Mouse (Mus musculus): Measurements from ENCODE around the gene Synpo2. TPM values are rescaled to one million over a fixed set of nuclear protein-coding genes. Genes with fewer than 3 reads are reported as not detected.

Gene Synpo2
- polyA plus RNA-seq, 1 experiment from 2014 or later: 2.8 TPM

GRCm38 (mm10) chr3:123122151-123123030, 113.6 kb downstream of the Synpo2 start:
- H3K27me3 ChIP-seq (ENCODE audit: control insufficient read depth, insufficient read depth, low read length): no peaks in the 10 kb centered on the region
- no peak overlapping the region for H3K4me2 ChIP-seq (ENCODE audit: low read depth, low read length)
- no peak overlapping the region for H3K27ac ChIP-seq (ENCODE audit: low read depth, low read length)
- H3K36me3 ChIP-seq (ENCODE audit: control insufficient read depth, insufficient read depth, low read length): no peaks in the 10 kb centered on the region
- no peak overlapping the region for H3K4me3 ChIP-seq (ENCODE audit: low read depth, low read length)
- no peak for ATAC-seq (ENCODE audit: low read depth)
- no peaks in the 10 kb centered on the region for H3K9me3 ChIP-seq (ENCODE audit: control insufficient read depth, low read length)
- H3K4me1 ChIP-seq (ENCODE audit: control insufficient read depth, insufficient read depth, low read length): no peaks in the 10 kb centered on the region
- WGBS: 88% methylated on average over 21 of the region's 21 CpGs
- no peak overlapping the region for H3K9ac ChIP-seq (replicated peaks; ENCODE audit: low read depth, low read length)

DNA sequence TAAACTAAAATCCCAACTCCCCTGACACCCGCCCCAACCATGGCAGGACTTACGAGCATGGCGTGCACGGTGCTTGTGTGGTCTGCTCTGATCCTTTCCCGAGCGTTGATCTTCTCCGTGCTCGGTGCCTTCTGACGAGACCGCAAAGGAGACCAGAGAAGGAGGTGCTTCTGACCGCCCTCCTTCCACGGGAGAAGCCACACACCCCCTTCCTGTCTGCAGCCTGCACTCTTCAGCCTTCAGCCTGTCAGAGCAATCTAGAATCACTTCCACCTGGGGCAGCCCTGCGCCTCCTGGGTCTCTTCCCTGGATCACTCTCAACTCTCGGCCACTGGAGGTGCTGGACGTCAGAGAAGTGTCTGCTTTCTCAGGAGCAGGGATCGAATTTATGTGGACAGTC, 119.0 kb downstream of the Synpo2 start:
- WGBS: 56% methylated on average over 16 of the region's 16 CpGs
- H3K4me1 ChIP-seq (ENCODE audit: control insufficient read depth, insufficient read depth, low read length): no peaks in the 10 kb centered on the region
- H3K4me2 ChIP-seq (ENCODE audit: low read depth, low read length): no peak overlapping the region
- no peak overlapping the region for H3K4me3 ChIP-seq (ENCODE audit: low read depth, low read length)
- no peak overlapping the region for H3K27ac ChIP-seq (ENCODE audit: low read depth, low read length)
- H3K9ac ChIP-seq (replicated peaks; ENCODE audit: low read depth, low read length): no peak overlapping the region
- H3K27me3 ChIP-seq (ENCODE audit: control insufficient read depth, insufficient read depth, low read length): no peaks in the 10 kb centered on the region
- no peaks in the 10 kb centered on the region for H3K36me3 ChIP-seq (ENCODE audit: control insufficient read depth, insufficient read depth, low read length)
- no peaks in the 10 kb centered on the region for H3K9me3 ChIP-seq (ENCODE audit: control insufficient read depth, low read length)
- no peak for ATAC-seq (ENCODE audit: low read depth)

- H3K4me3 ChIP-seq (ENCODE audit: low read depth, low read length): no peak overlapping the region
- H3K9ac ChIP-seq (replicated peaks; ENCODE audit: low read depth, low read length): no peak overlapping the region
Observed at GRCm38 (mm10) chr3:123115770-123116527, 120.0 kb downstream of the Synpo2 start.

GRCm38 (mm10) chr3:123114001-123114635, 121.8 kb downstream of the Synpo2 start:
- H3K4me2 ChIP-seq (ENCODE audit: low read depth, low read length): no peak overlapping the region
- no peak overlapping the region for H3K4me3 ChIP-seq (ENCODE audit: low read depth, low read length)
- H3K27ac ChIP-seq (ENCODE audit: low read depth, low read length): no peak overlapping the region
- H3K9ac ChIP-seq (replicated peaks; ENCODE audit: low read depth, low read length): no peak overlapping the region
- 96% methylated on average over 21 of the region's 21 CpGs for WGBS
- no peaks in the 10 kb centered on the region for H3K27me3 ChIP-seq (ENCODE audit: control insufficient read depth, insufficient read depth, low read length)
- H3K36me3 ChIP-seq (ENCODE audit: control insufficient read depth, insufficient read depth, low read length): no peaks in the 10 kb centered on the region
- no peak for ATAC-seq (ENCODE audit: low read depth)
- H3K4me1 ChIP-seq (ENCODE audit: control insufficient read depth, insufficient read depth, low read length): no peaks in the 10 kb centered on the region
- H3K9me3 ChIP-seq (ENCODE audit: control insufficient read depth, low read length): no peaks in the 10 kb centered on the region

More at GRCm38 (mm10) chr3:123115770-123116527, 120.0 kb downstream of the Synpo2 start:
- H3K9me3 ChIP-seq (ENCODE audit: control insufficient read depth, low read length): no peaks in the 10 kb centered on the region
- no peak overlapping the region; the same call in 1 of the 2 replicates for H3K4me2 ChIP-seq (ENCODE audit: low read depth, low read length)
- no peak overlapping the region for H3K27ac ChIP-seq (ENCODE audit: low read depth, low read length)
- no peaks in the 10 kb centered on the region for H3K36me3 ChIP-seq (ENCODE audit: control insufficient read depth, insufficient read depth, low read length)
- H3K4me1 ChIP-seq (ENCODE audit: control insufficient read depth, insufficient read depth, low read length): no peaks in the 10 kb centered on the region
- ATAC-seq (ENCODE audit: low read depth): no peak; the same call in 1 of the 2 replicates
- H3K27me3 ChIP-seq (ENCODE audit: control insufficient read depth, insufficient read depth, low read length): no peaks in the 10 kb centered on the region
- 30% methylated on average over 15 of the region's 15 CpGs for WGBS

- H3K4me3 ChIP-seq (ENCODE audit: low read depth, low read length): no peak overlapping the region
- ATAC-seq (ENCODE audit: low read depth): no peak
- H3K27ac ChIP-seq (ENCODE audit: low read depth, low read length): no peak overlapping the region
- no peaks in the 10 kb centered on the region for H3K9me3 ChIP-seq (ENCODE audit: control insufficient read depth, low read length)
- H3K9ac ChIP-seq (replicated peaks; ENCODE audit: low read depth, low read length): no peak overlapping the region
- H3K4me2 ChIP-seq (ENCODE audit: low read depth, low read length): no peak overlapping the region
- H3K27me3 ChIP-seq (ENCODE audit: control insufficient read depth, insufficient read depth, low read length): no peaks in the 10 kb centered on the region
- WGBS: 90% methylated on average over 11 of the region's 11 CpGs
- H3K36me3 ChIP-seq (ENCODE audit: control insufficient read depth, insufficient read depth, low read length): no peaks in the 10 kb centered on the region
- no peaks in the 10 kb centered on the region for H3K4me1 ChIP-seq (ENCODE audit: control insufficient read depth, insufficient read depth, low read length)
Observed at GRCm38 (mm10) chr3:123112781-123113180, 123.2 kb downstream of the Synpo2 start.

- Histone ChIP-seq H3K4me3 (ENCODE audit: low read depth, low read length) (no peak overlapping the region), H3K27me3 (ENCODE audit: control insufficient read depth, insufficient read depth, low read length) (no peaks in the 10 kb centered on the region), H3K27ac (ENCODE audit: low read depth, low read length) (no peak overlapping the region), H3K4me2 (ENCODE audit: low read depth, low read length) (no peak overlapping the region), H3K4me1 (ENCODE audit: control insufficient read depth, insufficient read depth, low read length) (no peaks in the 10 kb centered on the region), H3K36me3 (ENCODE audit: control insufficient read depth, insufficient read depth, low read length) (no peaks in the 10 kb centered on the region), H3K9me3 (ENCODE audit: control insufficient read depth, low read length) (no peaks in the 10 kb centered on the region), H3K9ac (replicated peaks; ENCODE audit: low read depth, low read length) (no peak overlapping the region)
- no peak for ATAC-seq (ENCODE audit: low read depth)
- WGBS: 63% methylated on average over 10 of the region's 10 CpGs
Observed at GRCm38 (mm10) chr3:123111071-123111711, 124.8 kb downstream of the Synpo2 start.

GRCm38 (mm10) chr3:123107830-123108549, 128.0 kb downstream of the Synpo2 start:
- no peak for ATAC-seq (ENCODE audit: low read depth)
- no peaks in the 10 kb centered on the region for H3K36me3 ChIP-seq (ENCODE audit: control insufficient read depth, insufficient read depth, low read length)
- WGBS: 72% methylated on average over 14 of the region's 14 CpGs
- no peak overlapping the region for H3K9ac ChIP-seq (replicated peaks; ENCODE audit: low read depth, low read length)
- no peak overlapping the region for H3K27ac ChIP-seq (ENCODE audit: low read depth, low read length)
- no peak overlapping the region for H3K4me3 ChIP-seq (ENCODE audit: low read depth, low read length)
- no peaks in the 10 kb centered on the region for H3K4me1 ChIP-seq (ENCODE audit: control insufficient read depth, insufficient read depth, low read length)
- no peaks in the 10 kb centered on the region for H3K9me3 ChIP-seq (ENCODE audit: control insufficient read depth, low read length)
- H3K27me3 ChIP-seq (ENCODE audit: control insufficient read depth, insufficient read depth, low read length): no peaks in the 10 kb centered on the region
- no peak overlapping the region for H3K4me2 ChIP-seq (ENCODE audit: low read depth, low read length)

- Histone ChIP-seq H3K27me3 (ENCODE audit: control insufficient read depth, insufficient read depth, low read length) (no peaks in the 10 kb centered on the region), H3K27ac (ENCODE audit: low read depth, low read length) (no peak overlapping the region), H3K9ac (replicated peaks; ENCODE audit: low read depth, low read length) (no peak overlapping the region), H3K4me1 (ENCODE audit: control insufficient read depth, insufficient read depth, low read length) (no peaks in the 10 kb centered on the region), H3K4me2 (ENCODE audit: low read depth, low read length) (no peak overlapping the region), H3K36me3 (ENCODE audit: control insufficient read depth, insufficient read depth, low read length) (no peaks in the 10 kb centered on the region), H3K9me3 (ENCODE audit: control insufficient read depth, low read length) (no peaks in the 10 kb centered on the region), H3K4me3 (ENCODE audit: low read depth, low read length) (no peak overlapping the region)
- no peak for ATAC-seq (ENCODE audit: low read depth)
- WGBS: 83% methylated on average over 6 of the region's 6 CpGs
Observed at GRCm38 (mm10) chr3:123104325-123104724, 131.6 kb downstream of the Synpo2 start.

Data from neural tube, embryonic 14.5 days (tissue).